Mouse (Mus musculus) central nervous system, embryonic 11.5 days (tissue): ENCODE results near the gene Tollip. TPM values are rescaled to one million over a fixed set of nuclear protein-coding genes. Genes with fewer than 3 reads are reported as not detected.

Experiments
- polyA plus RNA-seq: library from polyadenylated mRNA; depleted of rRNA; stranded (reverse); fragments of >200 nt; gene quantifications from 2 replicates; pipeline ENCODE4 v1.2.3, GENCODE M21; 2012; rRNA removed

The Tollip gene
- 29.8 and 46.7 TPM in 2 replicates for polyA plus RNA-seq

DNA sequence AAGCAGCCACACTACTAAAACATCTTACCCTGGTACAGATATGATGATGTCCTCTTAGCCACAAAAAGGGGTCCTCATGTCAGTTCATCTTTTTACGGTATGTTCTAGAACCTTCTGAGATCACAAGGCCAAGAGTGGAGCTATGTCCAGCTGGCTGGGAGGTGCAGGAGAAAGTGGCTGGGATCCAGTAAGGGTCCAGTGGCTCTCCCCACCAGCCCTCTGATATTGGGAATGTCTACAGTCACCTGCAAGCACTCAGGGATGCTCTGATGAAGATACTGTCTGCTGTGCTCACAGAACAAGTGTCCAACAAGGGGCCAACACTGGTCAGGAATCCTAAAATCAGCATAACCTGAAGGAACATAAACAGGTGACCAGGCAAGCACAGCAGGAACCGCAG lies at the start of gene Tollip:
Gene Tollip, minus strand, starts transcription at position 101 of the 400 bp plus-strand sequence.

GRCm38 (mm10) chr7:141948906-141949798 lies 30.8 kb upstream of the Tollip start, which contains the start of gene Brsk2:
Gene Brsk2 (plus strand): TSS chr7:141949751.

DNA sequence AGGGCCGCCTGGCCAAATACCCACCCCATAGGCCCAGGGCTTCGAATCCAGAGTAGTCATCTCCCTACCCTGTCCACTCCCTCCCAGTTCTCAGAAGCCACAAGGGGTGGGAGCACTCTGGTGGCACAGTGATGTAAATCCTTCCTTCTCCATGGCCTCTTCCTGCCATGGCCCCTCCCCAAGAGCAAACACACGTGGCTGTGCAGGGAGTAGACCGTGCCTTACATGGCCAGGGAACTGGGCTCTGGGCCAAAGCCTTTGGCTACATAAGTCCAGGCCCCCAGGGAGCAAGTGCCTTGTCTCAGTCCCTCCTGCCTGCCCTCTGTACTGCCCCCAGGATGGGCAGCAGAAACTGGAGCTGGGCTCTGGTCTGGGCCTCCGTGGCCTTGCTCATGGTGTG lies 79.5 kb downstream of the Tollip start, which contains the start of gene Muc5b:
Gene Muc5b, plus strand, starts transcription at position 292 of the 400 bp plus-strand sequence.

Other genes starting within 250 kb of the Tollip start
- 0.52 and 1.3 TPM in 2 replicates for gene Muc2, start 228.2 kb downstream of the Tollip start, polyA plus RNA-seq
- not detected in 2 replicates for gene Muc5ac, start 129.5 kb downstream of the Tollip start, polyA plus RNA-seq
- under 0.01 TPM in 1 of 2 replicates, not detected in the other for gene Muc5b, start 79.4 kb downstream of the Tollip start, polyA plus RNA-seq
- gene Brsk2, start 31.2 kb upstream of the Tollip start, polyA plus RNA-seq = 58.5 and 70.7 TPM in 2 replicates
- 42.3 and 43.3 TPM in 2 replicates for gene Mob2, start 142.6 kb upstream of the Tollip start, polyA plus RNA-seq
- 17.3 and 17.4 TPM in 2 replicates for gene Dusp8, start 177.3 kb upstream of the Tollip start, polyA plus RNA-seq
- gene Gm45618, start 202.2 kb upstream of the Tollip start, polyA plus RNA-seq = not detected in 2 replicates
- gene Gm39115, start 217.5 kb upstream of the Tollip start, polyA plus RNA-seq = not detected in 2 replicates
- gene Gm45337, start 226.1 kb upstream of the Tollip start, polyA plus RNA-seq = not detected in 2 replicates
- not detected in 2 replicates for gene Gm29735, start 238.6 kb upstream of the Tollip start, polyA plus RNA-seq
- not detected in 2 replicates for gene Gm4553, start 247.2 kb upstream of the Tollip start, polyA plus RNA-seq